Mouse (Mus musculus): ENCODE measurements around the gene Csrnp1. TPM values are rescaled to one million over a fixed set of nuclear protein-coding genes. Genes with fewer than 3 reads are reported as not detected.
"Not testable (repeated sequence)": the region's sequence is repeated elsewhere in the genome, so short reads cannot be mapped to it uniquely, and the experiment has no call there.

Csrnp1 gene
- 3.1 and 7.0 TPM in 2 replicates for polyA plus RNA-seq (2012; ENCODE audit: insufficient read depth, insufficient read length, missing spikeins)

GRCm38 (mm10) chr9:119984536-119985011 is at the start of gene Csrnp1:
Csrnp1 (minus strand) TSS chr9:119984658.
- H3K4me1 ChIP-seq (ENCODE audit: control insufficient read depth, insufficient read depth, insufficient read length, low read length): peaks cover 12% of the 10 kb centered on the region
- H3K4me3 ChIP-seq (ENCODE audit: insufficient read depth, low read depth, low read length): peak within 1 kb of the TSS; percentile 95
- H3K27ac ChIP-seq (replicated peaks; ENCODE audit: low read depth, low read length): peak within 1 kb of the TSS; percentile 93

- H3K27ac ChIP-seq (replicated peaks; ENCODE audit: low read depth, low read length): no peak overlapping the region
- H3K4me1 ChIP-seq (ENCODE audit: control insufficient read depth, insufficient read depth, insufficient read length, low read length): no peaks in the 10 kb centered on the region
- no peak overlapping the region for H3K4me3 ChIP-seq (ENCODE audit: insufficient read depth, low read depth, low read length)
Measured at GRCm38 (mm10) chr9:120032710-120033109, 48.3 kb upstream of the Csrnp1 start.

- Histone ChIP-seq H3K27ac (replicated peaks; ENCODE audit: low read depth, low read length) (no peak overlapping the region), H3K4me3 (ENCODE audit: insufficient read depth, low read depth, low read length) (no peak overlapping the region), H3K4me1 (ENCODE audit: control insufficient read depth, insufficient read depth, insufficient read length, low read length) (peaks cover 7% of the 10 kb centered on the region)
Measured at GRCm38 (mm10) chr9:120030421-120030820, 46.0 kb upstream of the Csrnp1 start.

GRCm38 (mm10) chr9:120029880-120030279 is 45.4 kb upstream of the Csrnp1 start:
- Histone ChIP-seq H3K4me1 (ENCODE audit: control insufficient read depth, insufficient read depth, insufficient read length, low read length) (peaks cover 7% of the 10 kb centered on the region), H3K4me3 (ENCODE audit: insufficient read depth, low read depth, low read length) (no peak overlapping the region), H3K27ac (replicated peaks; ENCODE audit: low read depth, low read length) (no peak overlapping the region)

GRCm38 (mm10) chr9:120027401-120028151 is 43.1 kb upstream of the Csrnp1 start:
- Histone ChIP-seq H3K4me3 (ENCODE audit: insufficient read depth, low read depth, low read length) (peak overlapping the region; percentile 48), H3K27ac (replicated peaks; ENCODE audit: low read depth, low read length) (peak overlapping the region; percentile 94)

GRCm38 (mm10) chr9:120024625-120025024 is 40.2 kb upstream of the Csrnp1 start:
- Histone ChIP-seq H3K4me3 (ENCODE audit: insufficient read depth, low read depth, low read length) (no peak overlapping the region), H3K4me1 (ENCODE audit: control insufficient read depth, insufficient read depth, insufficient read length, low read length) (peaks cover 7% of the 10 kb centered on the region), H3K27ac (replicated peaks; ENCODE audit: low read depth, low read length) (no peak overlapping the region)

More at GRCm38 (mm10) chr9:120027401-120028151, 43.1 kb upstream of the Csrnp1 start:
- H3K4me1 ChIP-seq (ENCODE audit: control insufficient read depth, insufficient read depth, insufficient read length, low read length): peaks cover 7% of the 10 kb centered on the region

- Histone ChIP-seq H3K4me3 (ENCODE audit: insufficient read depth, low read depth, low read length) (no peak overlapping the region), H3K4me1 (ENCODE audit: control insufficient read depth, insufficient read depth, insufficient read length, low read length) (peaks cover 7% of the 10 kb centered on the region), H3K27ac (replicated peaks; ENCODE audit: low read depth, low read length) (no peak overlapping the region)
Measured at GRCm38 (mm10) chr9:120024171-120024570, 39.7 kb upstream of the Csrnp1 start.

- no peak within 1 kb of the TSS for H3K4me3 ChIP-seq (ENCODE audit: insufficient read depth, low read depth, low read length)
- H3K4me1 ChIP-seq (ENCODE audit: control insufficient read depth, insufficient read depth, insufficient read length, low read length): peaks cover 7% of the 10 kb centered on the region
- no peak within 1 kb of the TSS for H3K27ac ChIP-seq (replicated peaks; ENCODE audit: low read depth, low read length)
Measured at GRCm38 (mm10) chr9:120023086-120023811, 38.8 kb upstream of the Csrnp1 start, which contains the start of gene Xirp1. Xirp1 (minus strand) TSS chr9:120023598.

- no peak overlapping the region for H3K27ac ChIP-seq (replicated peaks; ENCODE audit: low read depth, low read length)
- H3K4me1 ChIP-seq (ENCODE audit: control insufficient read depth, insufficient read depth, insufficient read length, low read length): no peaks in the 10 kb centered on the region; the same call in 1 of the 2 replicates
- H3K4me3 ChIP-seq (ENCODE audit: insufficient read depth, low read depth, low read length): no peak overlapping the region
Measured at GRCm38 (mm10) chr9:120021164-120021563, 36.7 kb upstream of the Csrnp1 start.

- Histone ChIP-seq H3K4me1 (ENCODE audit: control insufficient read depth, insufficient read depth, insufficient read length, low read length) (no peaks in the 10 kb centered on the region; the same call in 1 of the 2 replicates), H3K4me3 (ENCODE audit: insufficient read depth, low read depth, low read length) (no peak overlapping the region), H3K27ac (replicated peaks; ENCODE audit: low read depth, low read length) (no peak overlapping the region)
Measured at GRCm38 (mm10) chr9:120020285-120020890, 35.9 kb upstream of the Csrnp1 start.

GRCm38 (mm10) chr9:120016956-120017355 is 32.5 kb upstream of the Csrnp1 start:
- H3K27ac ChIP-seq (replicated peaks; ENCODE audit: low read depth, low read length): no peak overlapping the region

GRCm38 (mm10) chr9:120014828-120015227 is 30.4 kb upstream of the Csrnp1 start:
- Histone ChIP-seq H3K4me1 (ENCODE audit: control insufficient read depth, insufficient read depth, insufficient read length, low read length) (no peaks in the 10 kb centered on the region), H3K27ac (replicated peaks; ENCODE audit: low read depth, low read length) (no peak overlapping the region), H3K4me3 (ENCODE audit: insufficient read depth, low read depth, low read length) (no peak overlapping the region)

More at GRCm38 (mm10) chr9:120016956-120017355, 32.5 kb upstream of the Csrnp1 start:
- H3K4me1 ChIP-seq (ENCODE audit: control insufficient read depth, insufficient read depth, insufficient read length, low read length): no peaks in the 10 kb centered on the region; the same call in 1 of the 2 replicates
- no peak overlapping the region for H3K4me3 ChIP-seq (ENCODE audit: insufficient read depth, low read depth, low read length)

GRCm38 (mm10) chr9:120013251-120013820 is 28.9 kb upstream of the Csrnp1 start:
- Histone ChIP-seq H3K4me1 (ENCODE audit: control insufficient read depth, insufficient read depth, insufficient read length, low read length) (no peaks in the 10 kb centered on the region), H3K27ac (replicated peaks; ENCODE audit: low read depth, low read length) (no peak overlapping the region)

GRCm38 (mm10) chr9:120012781-120013180 is 28.3 kb upstream of the Csrnp1 start:
- H3K4me1 ChIP-seq (ENCODE audit: control insufficient read depth, insufficient read depth, insufficient read length, low read length): no peaks in the 10 kb centered on the region

More at GRCm38 (mm10) chr9:120013251-120013820, 28.9 kb upstream of the Csrnp1 start:
- H3K4me3 ChIP-seq (ENCODE audit: insufficient read depth, low read depth, low read length): no peak overlapping the region

GRCm38 (mm10) chr9:120012161-120012560 is 27.7 kb upstream of the Csrnp1 start:
- not testable (repeated sequence) for H3K27ac ChIP-seq (replicated peaks; ENCODE audit: low read depth, low read length); H3K4me3 ChIP-seq (ENCODE audit: insufficient read depth, low read depth, low read length); H3K4me1 ChIP-seq (ENCODE audit: control insufficient read depth, insufficient read depth, insufficient read length, low read length)

More at GRCm38 (mm10) chr9:120012781-120013180, 28.3 kb upstream of the Csrnp1 start:
- no peak overlapping the region for H3K4me3 ChIP-seq (ENCODE audit: insufficient read depth, low read depth, low read length)
- no peak overlapping the region for H3K27ac ChIP-seq (replicated peaks; ENCODE audit: low read depth, low read length)
